25 mouse cellular contexts compared by ENCODE assay signal in genomic region chr12:48439333-48440046, GRCm38 (mm10).
"Had no signal": no experiment of that assay in that cellular context is flagged by ENCODE, and none has a peak within 500 bp of the region (broad histone marks: within the 10 kb centered on the region; RNA-seq: fewer than 3 reads in every experiment).

No protein-coding gene starts in this region.

- H3K4me1 ChIP-seq: limb, embryonic 12.5 days; limb, embryonic 15.5 days; megakaryocyte, embryonic 14.5 days; midbrain, embryonic 10.5 days; midbrain, embryonic 13.5 days; stomach, embryonic 15.5 days had no signal

- ATAC-seq: liver, postnatal 0 days; lung, postnatal 0 days; midbrain, embryonic 13.5 days; midbrain, embryonic 16.5 days had no signal

- H3K27me3 ChIP-seq: limb, embryonic 12.5 days; limb, embryonic 15.5 days; megakaryocyte, embryonic 14.5 days; midbrain, embryonic 13.5 days; stomach, embryonic 15.5 days had no signal

- H3K4me3 ChIP-seq: layer of hippocampus, adult 2 months; left cerebral cortex, adult 2 months; limb, embryonic 12.5 days; limb, embryonic 15.5 days; megakaryocyte, embryonic 14.5 days; midbrain, embryonic 10.5 days; midbrain, embryonic 13.5 days; myocyte; stomach, embryonic 15.5 days had no signal

- DNase-seq: kidney, postnatal 25 days; layer of hippocampus, adult 9-11 months; left cerebral cortex, postnatal 4 days; liver, postnatal 0 days; lung, embryonic 14.5 days; lung, postnatal 36 days; right cerebral cortex, adult 18-20 months; right cerebral cortex, postnatal 14 days; right cerebral cortex, postnatal 4 days; thymus, adult 18-20 months; thymus, postnatal 36 days had no signal

- H3K4me2 ChIP-seq: limb, embryonic 12.5 days; limb, embryonic 15.5 days; liver, embryonic 11.5 days; lung, embryonic 14.5 days; midbrain, embryonic 13.5 days; stomach, embryonic 15.5 days had no signal

- H3K9ac ChIP-seq: limb, embryonic 12.5 days; limb, embryonic 15.5 days; liver, embryonic 14.5 days; liver, postnatal 0 days; lung, embryonic 14.5 days; midbrain, embryonic 13.5 days; stomach, embryonic 15.5 days had no signal

- H3K27ac ChIP-seq: kidney, postnatal 0 days; layer of hippocampus, adult 2 months; left cerebral cortex, adult 2 months; limb, embryonic 12.5 days; limb, embryonic 15.5 days; liver, embryonic 14.5 days; midbrain, embryonic 10.5 days; midbrain, embryonic 13.5 days; stomach, embryonic 15.5 days had no signal

- H3K9me3 ChIP-seq: limb, embryonic 12.5 days; limb, embryonic 15.5 days; megakaryocyte, embryonic 14.5 days; midbrain, embryonic 10.5 days; midbrain, embryonic 13.5 days; stomach, embryonic 15.5 days had no signal

- H3K36me3 ChIP-seq: limb, embryonic 12.5 days; limb, embryonic 15.5 days; midbrain, embryonic 10.5 days; midbrain, embryonic 13.5 days; stomach, embryonic 15.5 days had no signal
